Mouse (Mus musculus): ENCODE data around the gene Cdk4. TPM values are rescaled to one million over a fixed set of nuclear protein-coding genes. Genes with fewer than 3 reads are reported as not detected.
A peak's percentile ranks its signal among the peaks of the same experiment; 100 is the strongest.

The Cdk4 gene
- polyA plus RNA-seq, 1 experiment from 2014 or later: 1,322 TPM

GRCm38 (mm10) chr10:127091507-127092396 is 28.4 kb downstream of the Cdk4 start:
- peaks cover 20% of the 10 kb centered on the region for H3K36me3 ChIP-seq
- peaks cover 73% of the 10 kb centered on the region for H3K27me3 ChIP-seq
- peak; percentile 20; the same call in 1 of the 2 replicates for ATAC-seq (ENCODE audit: insufficient number of reproducible peaks, low FRiP score, low TSS enrichment, low read depth)

GRCm38 (mm10) chr10:127092742-127093141 is 29.4 kb downstream of the Cdk4 start:
- H3K4me2 ChIP-seq: no peak overlapping the region
- WGBS: 46% methylated on average over 4 of the region's 4 CpGs
- no peak overlapping the region for H3K4me3 ChIP-seq
- peaks cover 27% of the 10 kb centered on the region for H3K36me3 ChIP-seq
- peaks cover 63% of the 10 kb centered on the region for H3K27me3 ChIP-seq
- H3K4me1 ChIP-seq: peaks cover 22% of the 10 kb centered on the region
- no peak overlapping the region for H3K9ac ChIP-seq
- H3K27ac ChIP-seq: no peak overlapping the region
- no peaks in the 10 kb centered on the region for H3K9me3 ChIP-seq
- ATAC-seq (ENCODE audit: insufficient number of reproducible peaks, low FRiP score, low TSS enrichment, low read depth): no peak

More at GRCm38 (mm10) chr10:127091507-127092396, 28.4 kb downstream of the Cdk4 start:
- H3K4me1 ChIP-seq: peaks cover 22% of the 10 kb centered on the region
- no peak overlapping the region for H3K27ac ChIP-seq
- peak overlapping the region; percentile 32 for H3K4me3 ChIP-seq
- no peak overlapping the region for H3K9ac ChIP-seq
- no peaks in the 10 kb centered on the region for H3K9me3 ChIP-seq
- peak overlapping the region; percentile 54 for H3K4me2 ChIP-seq
- 9% methylated on average over 49 of the region's 51 CpGs for WGBS

GRCm38 (mm10) chr10:127094382-127094802 is 31.1 kb downstream of the Cdk4 start:
- no peaks in the 10 kb centered on the region for H3K9me3 ChIP-seq
- no peak overlapping the region for H3K4me3 ChIP-seq
- 34% methylated on average over 7 of the region's 7 CpGs for WGBS
- peaks cover 42% of the 10 kb centered on the region for H3K36me3 ChIP-seq
- ATAC-seq (ENCODE audit: insufficient number of reproducible peaks, low FRiP score, low TSS enrichment, low read depth): no peak
- H3K4me2 ChIP-seq: no peak overlapping the region
- H3K27ac ChIP-seq: no peak overlapping the region
- H3K9ac ChIP-seq: no peak overlapping the region
- H3K4me1 ChIP-seq: peaks cover 22% of the 10 kb centered on the region
- H3K27me3 ChIP-seq: peaks cover 47% of the 10 kb centered on the region

GRCm38 (mm10) chr10:127098514-127098913 is 35.2 kb downstream of the Cdk4 start:
- peaks cover 50% of the 10 kb centered on the region for H3K36me3 ChIP-seq

GRCm38 (mm10) chr10:127099191-127099590 is 35.9 kb downstream of the Cdk4 start:
- no peak overlapping the region for H3K4me3 ChIP-seq
- H3K9me3 ChIP-seq: no peaks in the 10 kb centered on the region
- no peak overlapping the region for H3K27ac ChIP-seq
- H3K27me3 ChIP-seq: no peaks in the 10 kb centered on the region
- H3K36me3 ChIP-seq: peaks cover 57% of the 10 kb centered on the region
- H3K4me1 ChIP-seq: 0 out of 2 replicates have a peak, but pooled peaks cover 5% of the 10 kb centered on the region
- H3K4me2 ChIP-seq: no peak overlapping the region
- WGBS: 89% methylated on average over 10 of the region's 10 CpGs
- H3K9ac ChIP-seq: no peak overlapping the region
- no peak for ATAC-seq (ENCODE audit: insufficient number of reproducible peaks, low FRiP score, low TSS enrichment, low read depth)

More at GRCm38 (mm10) chr10:127098514-127098913, 35.2 kb downstream of the Cdk4 start:
- H3K27ac ChIP-seq: no peak overlapping the region
- H3K9me3 ChIP-seq: no peaks in the 10 kb centered on the region
- no peak overlapping the region for H3K9ac ChIP-seq
- WGBS: 83% methylated on average over 20 of the region's 20 CpGs
- H3K4me2 ChIP-seq: no peak overlapping the region
- no peak for ATAC-seq (ENCODE audit: insufficient number of reproducible peaks, low FRiP score, low TSS enrichment, low read depth)
- peaks cover 5% of the 10 kb centered on the region; the same call in 1 of the 2 replicates for H3K27me3 ChIP-seq
- H3K4me1 ChIP-seq: 0 out of 2 replicates have a peak, but pooled peaks cover 6% of the 10 kb centered on the region
- H3K4me3 ChIP-seq: no peak overlapping the region

GRCm38 (mm10) chr10:127099868-127100267 is 36.5 kb downstream of the Cdk4 start:
- WGBS: 95% methylated on average over 15 of the region's 15 CpGs
- Histone ChIP-seq H3K27ac (no peak overlapping the region), H3K4me2 (no peak overlapping the region), H3K4me3 (no peak overlapping the region), H3K4me1 (no peaks in the 10 kb centered on the region), H3K9me3 (no peaks in the 10 kb centered on the region), H3K27me3 (no peaks in the 10 kb centered on the region), H3K9ac (no peak overlapping the region), H3K36me3 (peaks cover 56% of the 10 kb centered on the region)
- no peak for ATAC-seq (ENCODE audit: insufficient number of reproducible peaks, low FRiP score, low TSS enrichment, low read depth)

GRCm38 (mm10) chr10:127100414-127100813 is 37.1 kb downstream of the Cdk4 start:
- no peak overlapping the region for H3K27ac ChIP-seq
- H3K27me3 ChIP-seq: no peaks in the 10 kb centered on the region
- no peak overlapping the region for H3K4me2 ChIP-seq
- H3K9ac ChIP-seq: no peak overlapping the region
- H3K4me3 ChIP-seq: no peak overlapping the region
- no peaks in the 10 kb centered on the region for H3K4me1 ChIP-seq
- 87% methylated on average over 8 of the region's 8 CpGs for WGBS
- H3K36me3 ChIP-seq: peaks cover 51% of the 10 kb centered on the region
- H3K9me3 ChIP-seq: no peaks in the 10 kb centered on the region
- ATAC-seq (ENCODE audit: insufficient number of reproducible peaks, low FRiP score, low TSS enrichment, low read depth): no peak

GRCm38 (mm10) chr10:127101151-127101550 is 37.8 kb downstream of the Cdk4 start:
- Histone ChIP-seq H3K4me2 (no peak overlapping the region), H3K36me3 (peaks cover 47% of the 10 kb centered on the region), H3K9me3 (no peaks in the 10 kb centered on the region), H3K4me3 (no peak overlapping the region), H3K27me3 (no peaks in the 10 kb centered on the region), H3K27ac (no peak overlapping the region), H3K9ac (no peak overlapping the region), H3K4me1 (no peaks in the 10 kb centered on the region)
- ATAC-seq (ENCODE audit: insufficient number of reproducible peaks, low FRiP score, low TSS enrichment, low read depth): no peak
- WGBS: 83% methylated on average over 6 of the region's 6 CpGs

- Histone ChIP-seq H3K9ac (no peak overlapping the region), H3K4me1 (no peaks in the 10 kb centered on the region), H3K4me2 (no peak overlapping the region), H3K36me3 (peaks cover 34% of the 10 kb centered on the region), H3K27ac (no peak overlapping the region), H3K27me3 (no peaks in the 10 kb centered on the region), H3K4me3 (no peak overlapping the region), H3K9me3 (no peaks in the 10 kb centered on the region)
- ATAC-seq (ENCODE audit: insufficient number of reproducible peaks, low FRiP score, low TSS enrichment, low read depth): no peak
- 77% methylated on average over 7 of the region's 7 CpGs for WGBS
These were observed 40.3 kb downstream of the Cdk4 start for GRCm38 (mm10) chr10:127103631-127104030.

GRCm38 (mm10) chr10:127107563-127108261 is 44.4 kb downstream of the Cdk4 start:
- H3K27me3 ChIP-seq: no peaks in the 10 kb centered on the region
- H3K4me1 ChIP-seq: no peaks in the 10 kb centered on the region
- H3K27ac ChIP-seq: no peak overlapping the region
- H3K9ac ChIP-seq: no peak overlapping the region
- H3K4me3 ChIP-seq: no peak overlapping the region
- WGBS: 80% methylated on average over 16 of the region's 16 CpGs
- H3K36me3 ChIP-seq: peaks cover 33% of the 10 kb centered on the region
- H3K9me3 ChIP-seq: no peaks in the 10 kb centered on the region
- no peak overlapping the region for H3K4me2 ChIP-seq
- ATAC-seq (ENCODE audit: insufficient number of reproducible peaks, low FRiP score, low TSS enrichment, low read depth): no peak

- Histone ChIP-seq H3K4me1 (no peaks in the 10 kb centered on the region), H3K27ac (no peak overlapping the region), H3K4me3 (no peak overlapping the region), H3K9ac (no peak overlapping the region), H3K4me2 (no peak overlapping the region), H3K36me3 (peaks cover 38% of the 10 kb centered on the region), H3K9me3 (no peaks in the 10 kb centered on the region), H3K27me3 (no peaks in the 10 kb centered on the region)
- no peak for ATAC-seq (ENCODE audit: insufficient number of reproducible peaks, low FRiP score, low TSS enrichment, low read depth)
- WGBS: 82% methylated on average over 3 of the region's 3 CpGs
These were observed 44.9 kb downstream of the Cdk4 start for GRCm38 (mm10) chr10:127108262-127108583.
